Mouse (Mus musculus): Measurements from ENCODE around the gene Txlng. TPM values are rescaled to one million over a fixed set of nuclear protein-coding genes. Genes with fewer than 3 reads are reported as not detected.
"Not testable (repeated sequence)": the region's sequence is repeated elsewhere in the genome, so short reads cannot be mapped to it uniquely, and the experiment has no call there.

Gene Txlng
- polyA plus RNA-seq, 1 experiment from 2014 or later = 15.0 TPM

GRCm38 (mm10) chrX:162829741-162830140, 487 bp upstream of the Txlng start:
- H3K27me3 ChIP-seq = no peaks in the 10 kb centered on the region
- ATAC-seq (replicated peaks) = 0 out of 2 replicates have a peak, but pooled peaks have one; percentile 12
- WGBS = 49% methylated on average over 5 of the region's 5 CpGs

GRCm38 (mm10) chrX:162828783-162829182, 471 bp downstream of the Txlng start:
- 0 out of 2 replicates have a peak overlapping the region, but pooled peaks have one; percentile 52 for H3K27ac ChIP-seq (replicated peaks)
- ATAC-seq (replicated peaks) = peak; percentile 51
- WGBS = 30% methylated on average over 20 of the region's 20 CpGs

More at GRCm38 (mm10) chrX:162829741-162830140, 487 bp upstream of the Txlng start:
- Histone ChIP-seq H3K9ac (replicated peaks) (no peak overlapping the region), H3K4me3 (peak overlapping the region; percentile 62), H3K4me2 (replicated peaks) (peak overlapping the region; percentile 30), H3K4me1 (peaks cover 4% of the 10 kb centered on the region; the same call in 1 of the 2 replicates), H3K36me3 (no peaks in the 10 kb centered on the region), H3K9me3 (no peaks in the 10 kb centered on the region), H3K27ac (replicated peaks) (no peak overlapping the region)

GRCm38 (mm10) chrX:162828016-162828415, 1.2 kb downstream of the Txlng start:
- no peak overlapping the region for H3K27ac ChIP-seq (replicated peaks)
- H3K36me3 ChIP-seq = no peaks in the 10 kb centered on the region
- 44% methylated on average over 6 of the region's 6 CpGs for WGBS
- H3K9ac ChIP-seq (replicated peaks) = peak overlapping the region; percentile 55
- peaks cover 4% of the 10 kb centered on the region; the same call in 1 of the 2 replicates for H3K4me1 ChIP-seq
- no peak for ATAC-seq (replicated peaks)
- peak overlapping the region; percentile 62 for H3K4me3 ChIP-seq
- H3K9me3 ChIP-seq = no peaks in the 10 kb centered on the region
- peak overlapping the region; percentile 67 for H3K4me2 ChIP-seq (replicated peaks)
- no peaks in the 10 kb centered on the region for H3K27me3 ChIP-seq

More at GRCm38 (mm10) chrX:162828783-162829182, 471 bp downstream of the Txlng start:
- Histone ChIP-seq H3K4me2 (replicated peaks) (peak overlapping the region; percentile 67), H3K36me3 (no peaks in the 10 kb centered on the region), H3K4me1 (peaks cover 4% of the 10 kb centered on the region; the same call in 1 of the 2 replicates), H3K9ac (replicated peaks) (peak overlapping the region; percentile 55), H3K27me3 (no peaks in the 10 kb centered on the region), H3K4me3 (peak overlapping the region; percentile 62), H3K9me3 (no peaks in the 10 kb centered on the region)

GRCm38 (mm10) chrX:162800371-162800770, 28.9 kb downstream of the Txlng start:
- H3K9me3 ChIP-seq = no peaks in the 10 kb centered on the region
- no peaks in the 10 kb centered on the region for H3K27me3 ChIP-seq
- no peak overlapping the region for H3K9ac ChIP-seq (replicated peaks)
- H3K27ac ChIP-seq (replicated peaks) = no peak overlapping the region
- H3K36me3 ChIP-seq = no peaks in the 10 kb centered on the region
- no peak overlapping the region for H3K4me3 ChIP-seq
- ATAC-seq (replicated peaks) = no peak
- H3K4me1 ChIP-seq = no peaks in the 10 kb centered on the region
- H3K4me2 ChIP-seq (replicated peaks) = no peak overlapping the region

- H3K4me2 ChIP-seq (replicated peaks); H3K9ac ChIP-seq (replicated peaks); H3K4me3 ChIP-seq; H3K36me3 ChIP-seq; H3K27me3 ChIP-seq; H3K27ac ChIP-seq (replicated peaks); H3K4me1 ChIP-seq; ATAC-seq (replicated peaks); H3K9me3 ChIP-seq: not testable (repeated sequence)
- 81% methylated on average over 5 of the region's 5 CpGs for WGBS
These were observed 37.9 kb downstream of the Txlng start for GRCm38 (mm10) chrX:162791392-162791791.

- Histone ChIP-seq H3K36me3 (peaks cover 3% of the 10 kb centered on the region; the same call in 1 of the 2 replicates), H3K4me3 (no peak overlapping the region), H3K4me2 (replicated peaks) (no peak overlapping the region), H3K27ac (replicated peaks) (no peak overlapping the region), H3K9ac (replicated peaks) (no peak overlapping the region), H3K4me1 (no peaks in the 10 kb centered on the region), H3K9me3 (no peaks in the 10 kb centered on the region), H3K27me3 (no peaks in the 10 kb centered on the region)
- WGBS = 67% methylated on average over 1 of the region's 1 CpGs
- no peak for ATAC-seq (replicated peaks)
These were observed 40.9 kb downstream of the Txlng start for GRCm38 (mm10) chrX:162788372-162788771.

- H3K4me1 ChIP-seq = no peaks in the 10 kb centered on the region
- no peak overlapping the region for H3K4me3 ChIP-seq
- H3K9me3 ChIP-seq = no peaks in the 10 kb centered on the region
- no peaks in the 10 kb centered on the region for H3K27me3 ChIP-seq
- no peak overlapping the region for H3K27ac ChIP-seq (replicated peaks)
- no peak overlapping the region for H3K9ac ChIP-seq (replicated peaks)
- H3K4me2 ChIP-seq (replicated peaks) = no peak overlapping the region
- H3K36me3 ChIP-seq = peaks cover 10% of the 10 kb centered on the region; the same call in 1 of the 2 replicates
- WGBS = 71% methylated on average over 1 of the region's 1 CpGs
- ATAC-seq (replicated peaks) = no peak
These were observed 58.5 kb downstream of the Txlng start for GRCm38 (mm10) chrX:162770726-162771125.

- peak overlapping the region; percentile 67; the same call in 1 of the 2 replicates for H3K9ac ChIP-seq (replicated peaks)
- no peak overlapping the region for H3K27ac ChIP-seq (replicated peaks)
These were observed 67.4 kb downstream of the Txlng start for GRCm38 (mm10) chrX:162761716-162762395.

GRCm38 (mm10) chrX:162760958-162761515, 68.2 kb downstream of the Txlng start:
- H3K4me3 ChIP-seq = peak overlapping the region; percentile 75
- peak overlapping the region; percentile 67 for H3K9ac ChIP-seq (replicated peaks)
- 23% methylated on average over 25 of the region's 50 CpGs for WGBS
- peak; percentile 3 for ATAC-seq (replicated peaks)
- peak overlapping the region; percentile 93 for H3K27ac ChIP-seq (replicated peaks)
- H3K36me3 ChIP-seq = no peaks in the 10 kb centered on the region
- H3K4me2 ChIP-seq (replicated peaks) = peak overlapping the region; percentile 48
- H3K4me1 ChIP-seq = peaks cover 17% of the 10 kb centered on the region
- H3K9me3 ChIP-seq = no peaks in the 10 kb centered on the region
- H3K27me3 ChIP-seq = no peaks in the 10 kb centered on the region

More at GRCm38 (mm10) chrX:162761716-162762395, 67.4 kb downstream of the Txlng start:
- H3K4me1 ChIP-seq = peaks cover 17% of the 10 kb centered on the region
- no peaks in the 10 kb centered on the region for H3K27me3 ChIP-seq
- H3K9me3 ChIP-seq = no peaks in the 10 kb centered on the region
- peak overlapping the region; percentile 75 for H3K4me3 ChIP-seq
- 38% methylated on average over 9 of the region's 9 CpGs for WGBS
- peak overlapping the region; percentile 48 for H3K4me2 ChIP-seq (replicated peaks)
- H3K36me3 ChIP-seq = no peaks in the 10 kb centered on the region
- no peak for ATAC-seq (replicated peaks)

- Histone ChIP-seq H3K4me1 (peaks cover 17% of the 10 kb centered on the region), H3K9me3 (no peaks in the 10 kb centered on the region), H3K9ac (replicated peaks) (peak within 1 kb of the TSS; percentile 67), H3K36me3 (no peaks in the 10 kb centered on the region), H3K4me2 (replicated peaks) (peak within 1 kb of the TSS; percentile 48), H3K27ac (replicated peaks) (peak within 1 kb of the TSS; percentile 93), H3K4me3 (peak within 1 kb of the TSS; percentile 75), H3K27me3 (no peaks in the 10 kb centered on the region)
- 22% methylated on average over 83 of the region's 100 CpGs for WGBS
- ATAC-seq (replicated peaks) = peak; percentile 99
These were observed 68.9 kb downstream of the Txlng start, which contains the start of gene Rbbp7 for GRCm38 (mm10) chrX:162760115-162760942. TSS of gene Rbbp7 (plus strand) at chrX:162760402.

- H3K36me3 ChIP-seq = no peaks in the 10 kb centered on the region
- H3K4me3 ChIP-seq = peak overlapping the region; percentile 75
- WGBS = 33% methylated on average over 22 of the region's 32 CpGs
- no peaks in the 10 kb centered on the region for H3K27me3 ChIP-seq
- H3K27ac ChIP-seq (replicated peaks) = peak overlapping the region; percentile 93
- peak overlapping the region; percentile 55 for H3K9ac ChIP-seq (replicated peaks)
- no peaks in the 10 kb centered on the region for H3K9me3 ChIP-seq
- H3K4me1 ChIP-seq = peaks cover 17% of the 10 kb centered on the region
- no peak for ATAC-seq (replicated peaks)
- peak overlapping the region; percentile 46 for H3K4me2 ChIP-seq (replicated peaks)
These were observed 69.8 kb downstream of the Txlng start for GRCm38 (mm10) chrX:162759251-162760114.
